Mouse (Mus musculus): ENCODE data around the gene Acss2.

DNA sequence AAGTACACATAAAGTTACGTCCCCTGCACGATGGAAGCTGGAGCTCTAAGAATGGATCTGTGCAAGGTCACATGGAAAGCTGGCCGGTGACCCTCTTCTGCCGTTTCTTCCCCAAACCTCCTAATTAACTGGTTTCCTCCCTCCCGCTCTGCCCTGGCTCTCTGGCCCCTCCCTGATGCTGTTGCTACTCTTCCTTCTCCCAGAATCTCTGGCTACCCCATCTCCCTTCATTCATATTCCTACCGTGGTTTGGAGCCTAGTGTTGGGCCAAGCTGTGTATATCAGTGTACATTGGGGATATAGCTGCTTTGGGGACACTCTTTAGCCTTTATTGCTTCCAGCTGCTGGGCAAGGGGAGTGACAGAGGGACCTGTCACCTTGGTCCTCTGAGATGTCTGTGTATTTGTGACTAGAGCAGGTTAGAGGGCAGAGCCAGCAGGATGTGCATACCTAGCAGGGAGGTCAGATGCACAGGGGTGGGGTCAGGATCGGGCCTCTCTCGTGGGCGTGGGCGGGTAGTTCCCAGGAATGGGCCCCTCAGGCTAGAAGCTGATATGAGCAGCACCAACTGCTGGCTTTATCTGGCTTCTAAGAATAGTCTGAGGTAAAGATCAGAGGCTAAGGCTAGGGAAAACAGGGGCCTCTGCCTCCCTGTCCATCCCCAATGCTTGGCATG, 87.0 kb downstream of the Acss2 start:
- TF ChIP-seq CTCF (IDR thresholded peaks at IDR 0.05; ENCODE audit: extremely low read depth, insufficient read length, insufficient replicate concordance, low read depth, low read length) (no peak), POLR2A (IDR thresholded peaks at IDR 0.05; ENCODE audit: low read depth, low read length) (no peak)

All from small intestine, adult 2 months (tissue).